Mouse (Mus musculus): Measurements from ENCODE around the gene Tlr4.

DNA sequence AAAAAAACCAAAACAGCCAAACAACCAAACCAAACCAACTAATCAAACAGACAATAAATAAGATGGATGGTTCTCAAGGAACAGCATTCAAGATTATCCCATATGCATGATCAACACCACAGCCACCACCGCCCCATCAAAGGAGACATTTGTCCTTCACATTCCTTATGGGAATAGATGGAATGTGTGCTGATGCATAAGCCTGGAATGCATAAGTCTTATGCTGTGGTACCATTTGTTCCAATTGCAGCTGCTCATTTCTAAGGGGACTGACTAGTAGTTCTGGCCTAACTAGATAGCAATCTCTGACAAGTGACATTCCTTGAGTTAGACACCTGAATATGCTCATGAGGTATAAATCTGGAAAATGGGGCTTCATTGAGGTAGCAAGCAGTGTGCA lies 54.1 kb downstream of the Tlr4 start:
- no peak for TF ChIP-seq CTCF (IDR thresholded peaks at IDR 0.05; ENCODE audit: borderline replicate concordance, insufficient read depth, low read length)
- TF ChIP-seq POLR2A (IDR thresholded peaks at IDR 0.05; ENCODE audit: low read depth, low read length), result no peak

Data from embryonic fibroblast, embryonic 13.5 days (primary cell).